Mouse (Mus musculus) limb, embryonic 10.5 days (tissue): Measurements from ENCODE around the gene Mars. TPM values are rescaled to one million over a fixed set of nuclear protein-coding genes. Genes with fewer than 3 reads are reported as not detected.
A peak's percentile ranks its signal among the peaks of the same experiment; 100 is the strongest.

Experiments
- DNase-seq: peaks from one replicate; pipeline ENCODE4 v3.0.0-alpha.2; 2017; ENCODE audit warnings: low spot score
- H3K27ac ChIP-seq: fragments of 300-500 bp; sonication (generic); 2 replicates; pipeline ENCODE4 v1.5.1; 2016; ENCODE audit warnings: mild to moderate bottlenecking
- H3K27me3 ChIP-seq: fragments of 300-500 bp; sonication (generic); 2 replicates; pipeline ENCODE4 v1.6.1; 2016; ENCODE audit warnings: low read depth, mild to moderate bottlenecking; ENCODE audit not compliant: poor library complexity, severe bottlenecking
- H3K36me3 ChIP-seq: fragments of 300-500 bp; sonication (generic); 2 replicates; pipeline ENCODE4 v1.6.1; 2016; ENCODE audit warnings: mild to moderate bottlenecking, moderate library complexity
- H3K4me1 ChIP-seq: fragments of 300-500 bp; sonication (generic); 2 replicates; pipeline ENCODE4 v1.6.1; 2016
- H3K4me3 ChIP-seq: fragments of 300-500 bp; sonication (generic); 2 replicates; pipeline ENCODE4 v1.5.1; 2016; ENCODE audit warnings: mild to moderate bottlenecking, moderate library complexity
- H3K9me3 ChIP-seq: fragments of 300-500 bp; sonication (generic); replicated peaks from 2 replicates; pipeline ENCODE4 v1.6.1; 2016; ENCODE audit warnings: mild to moderate bottlenecking
- WGBS: fragments of 180-500 bp; shearing (Covaris S2); methylation state at CpG from one replicate; pipeline ENCODE4 v1.1.7; 2016; 5-methylcytosine and 5-hydroxymethylcytosine counted together
- polyA plus RNA-seq: library from polyadenylated mRNA; unstranded; fragments of >200 nt; fragmentation: Nextera tagmentation; extraction: Ambion mirVana; gene quantifications from 2 replicates; pipeline ENCODE4 v1.2.1, GENCODE M21; 2016

Gene Mars
- polyA plus RNA-seq, 1 experiment from 2014 or later: 170 TPM

GRCm38 (mm10) chr10:127267318-127267717, 44.3 kb downstream of the Mars start:
- H3K27ac ChIP-seq: peak overlapping the region; percentile 93
- peak overlapping the region; percentile 87 for H3K4me3 ChIP-seq
- DNase-seq: no peak
- peaks cover 50% of the 10 kb centered on the region for H3K36me3 ChIP-seq
- H3K9me3 ChIP-seq: no peaks in the 10 kb centered on the region
- peaks cover 27% of the 10 kb centered on the region for H3K4me1 ChIP-seq
- WGBS: 77% methylated on average over 5 of the region's 5 CpGs
- peaks cover 27% of the 10 kb centered on the region for H3K27me3 ChIP-seq

GRCm38 (mm10) chr10:127266112-127267091, 45.2 kb downstream of the Mars start, which contains the start of gene Dctn2:
Dctn2 (plus strand) TSS chr10:127266368.
- Histone ChIP-seq H3K27me3 (peaks cover 37% of the 10 kb centered on the region), H3K27ac (peak within 1 kb of the TSS; percentile 93), H3K4me1 (peaks cover 29% of the 10 kb centered on the region), H3K9me3 (no peaks in the 10 kb centered on the region), H3K4me3 (peak within 1 kb of the TSS; percentile 87), H3K36me3 (peaks cover 41% of the 10 kb centered on the region)
- 2% methylated on average over 70 of the region's 70 CpGs for WGBS
- DNase-seq: peak; percentile 94

GRCm38 (mm10) chr10:127265727-127266111, 45.9 kb downstream of the Mars start:
- H3K9me3 ChIP-seq: no peaks in the 10 kb centered on the region
- H3K27me3 ChIP-seq: peaks cover 43% of the 10 kb centered on the region
- 34% methylated on average over 4 of the region's 4 CpGs for WGBS
- H3K4me3 ChIP-seq: peak overlapping the region; percentile 87
- H3K4me1 ChIP-seq: peaks cover 29% of the 10 kb centered on the region
- DNase-seq: no peak
- H3K36me3 ChIP-seq: peaks cover 34% of the 10 kb centered on the region
- no peak overlapping the region; the same call in 1 of the 2 replicates for H3K27ac ChIP-seq

GRCm38 (mm10) chr10:127264971-127265370, 46.6 kb downstream of the Mars start:
- no peak for DNase-seq
- peaks cover 44% of the 10 kb centered on the region for H3K27me3 ChIP-seq
- H3K9me3 ChIP-seq: no peaks in the 10 kb centered on the region
- peaks cover 29% of the 10 kb centered on the region for H3K4me1 ChIP-seq
- H3K4me3 ChIP-seq: no peak overlapping the region
- no peak overlapping the region for H3K27ac ChIP-seq
- peaks cover 26% of the 10 kb centered on the region for H3K36me3 ChIP-seq
- WGBS: 72% methylated on average over 4 of the region's 4 CpGs

DNA sequence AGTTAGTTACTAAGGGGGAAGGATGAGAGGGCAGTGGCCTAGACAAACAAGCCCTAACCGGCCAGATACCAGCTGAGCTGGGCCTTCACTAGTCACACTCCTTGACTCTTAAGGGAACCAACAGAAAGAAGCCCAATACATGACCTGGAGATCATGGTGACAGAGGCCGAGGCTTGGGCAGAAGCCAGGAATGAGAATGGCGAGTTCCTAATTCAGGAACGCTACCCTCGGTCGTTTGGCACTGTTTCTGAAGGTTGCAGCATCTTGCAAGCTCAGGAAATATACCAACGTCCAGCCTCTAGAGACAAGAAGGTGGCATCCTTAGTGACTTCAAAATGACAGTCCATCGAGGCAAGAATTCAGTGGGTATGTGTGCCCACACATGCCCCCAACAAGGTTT, 47.2 kb downstream of the Mars start:
- no peak for DNase-seq
- WGBS: 82% methylated on average over 8 of the region's 8 CpGs
- H3K4me1 ChIP-seq: peaks cover 29% of the 10 kb centered on the region
- H3K9me3 ChIP-seq: no peaks in the 10 kb centered on the region
- no peak overlapping the region for H3K4me3 ChIP-seq
- H3K36me3 ChIP-seq: peaks cover 20% of the 10 kb centered on the region
- H3K27ac ChIP-seq: no peak overlapping the region
- H3K27me3 ChIP-seq: peaks cover 44% of the 10 kb centered on the region

DNA sequence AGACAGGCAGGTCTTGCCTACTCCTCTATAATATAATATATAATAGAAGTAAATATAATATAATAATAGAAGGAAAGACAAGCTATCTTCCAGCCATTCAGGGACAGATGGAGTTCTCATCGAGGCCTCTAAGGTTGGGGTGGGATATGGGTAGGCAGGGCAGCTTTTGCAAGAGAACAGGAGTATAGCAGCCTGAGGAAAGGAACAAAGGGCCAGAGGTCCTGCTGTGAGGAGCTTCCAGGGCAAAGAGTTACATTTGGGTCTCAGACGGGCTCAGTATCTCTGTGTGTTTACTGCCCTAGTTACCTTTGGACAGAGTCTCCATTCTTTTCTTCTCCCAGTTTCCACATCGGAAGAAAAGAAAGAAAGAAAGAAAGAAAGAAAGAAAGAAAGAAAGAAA, 48.0 kb downstream of the Mars start:
- Histone ChIP-seq H3K9me3 (no peaks in the 10 kb centered on the region), H3K36me3 (peaks cover 13% of the 10 kb centered on the region), H3K4me3 (no peak overlapping the region), H3K27ac (no peak overlapping the region), H3K27me3 (peaks cover 44% of the 10 kb centered on the region), H3K4me1 (peaks cover 33% of the 10 kb centered on the region)
- no peak for DNase-seq
- 54% methylated on average over 3 of the region's 3 CpGs for WGBS

GRCm38 (mm10) chr10:127262548-127263398, 48.8 kb downstream of the Mars start, which contains the start of gene Kif5a:
Kif5a (minus strand) TSS chr10:127263348.
- DNase-seq: peak; percentile 67
- H3K27ac ChIP-seq: 0 out of 2 replicates have a peak within 1 kb of the TSS, but pooled peaks have one; percentile 36

GRCm38 (mm10) chr10:127261706-127262547, 49.7 kb downstream of the Mars start:
- Histone ChIP-seq H3K27ac (0 out of 2 replicates have a peak overlapping the region, but pooled peaks have one; percentile 36), H3K4me1 (peaks cover 20% of the 10 kb centered on the region), H3K27me3 (peaks cover 44% of the 10 kb centered on the region), H3K4me3 (peak overlapping the region; percentile 63), H3K9me3 (no peaks in the 10 kb centered on the region), H3K36me3 (no peaks in the 10 kb centered on the region)
- DNase-seq: no peak
- WGBS: 69% methylated on average over 15 of the region's 15 CpGs

More at GRCm38 (mm10) chr10:127262548-127263398, 48.8 kb downstream of the Mars start, which contains the start of gene Kif5a:
- under 1% methylated on average over 53 of the region's 53 CpGs for WGBS
- H3K4me3 ChIP-seq: peak within 1 kb of the TSS; percentile 63
- H3K9me3 ChIP-seq: no peaks in the 10 kb centered on the region
- peaks cover 29% of the 10 kb centered on the region for H3K4me1 ChIP-seq
- peaks cover 44% of the 10 kb centered on the region for H3K27me3 ChIP-seq
- 0 out of 2 replicates have a peak, but pooled peaks cover 4% of the 10 kb centered on the region for H3K36me3 ChIP-seq

GRCm38 (mm10) chr10:127258489-127258888, 53.1 kb downstream of the Mars start:
- H3K36me3 ChIP-seq: no peaks in the 10 kb centered on the region
- H3K27me3 ChIP-seq: peaks cover 28% of the 10 kb centered on the region
- H3K27ac ChIP-seq: no peak overlapping the region
- H3K9me3 ChIP-seq: no peaks in the 10 kb centered on the region
- DNase-seq: no peak
- H3K4me3 ChIP-seq: no peak overlapping the region
- peaks cover 19% of the 10 kb centered on the region for H3K4me1 ChIP-seq
- WGBS: 82% methylated on average over 8 of the region's 8 CpGs

DNA sequence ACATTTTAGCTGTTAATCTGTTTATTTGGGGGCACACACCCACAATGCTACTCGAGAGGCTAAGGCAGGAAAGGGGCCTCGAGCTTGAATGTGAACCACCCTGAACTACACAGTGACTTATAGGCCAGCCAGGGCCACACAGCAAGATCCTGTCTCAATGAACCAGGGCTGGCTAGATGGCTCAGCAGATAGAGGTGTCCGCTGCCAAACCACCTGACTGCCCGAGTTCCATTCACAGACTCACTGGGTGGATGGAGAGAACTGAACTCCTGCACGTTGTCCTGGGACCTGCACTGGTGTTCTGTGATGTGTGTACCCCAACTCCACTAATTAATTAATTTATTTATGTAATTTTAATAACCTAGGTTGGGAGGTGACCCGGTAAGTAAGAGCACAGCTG, 53.8 kb downstream of the Mars start:
- H3K4me3 ChIP-seq: no peak overlapping the region
- 81% methylated on average over 6 of the region's 6 CpGs for WGBS
- no peak for DNase-seq

GRCm38 (mm10) chr10:127255625-127256345, 55.8 kb downstream of the Mars start:
- Histone ChIP-seq H3K27me3 (peaks cover 1% of the 10 kb centered on the region; the same call in 1 of the 2 replicates), H3K4me1 (peaks cover 7% of the 10 kb centered on the region), H3K27ac (no peak overlapping the region), H3K4me3 (no peak overlapping the region; the same call in 1 of the 2 replicates), H3K36me3 (no peaks in the 10 kb centered on the region), H3K9me3 (no peaks in the 10 kb centered on the region)
- DNase-seq: peak; percentile 84
- 22% methylated on average over 14 of the region's 14 CpGs for WGBS

More for the DNA sequence above, 53.8 kb downstream of the Mars start:
- Histone ChIP-seq H3K9me3 (no peaks in the 10 kb centered on the region), H3K36me3 (no peaks in the 10 kb centered on the region), H3K27me3 (peaks cover 21% of the 10 kb centered on the region), H3K4me1 (peaks cover 14% of the 10 kb centered on the region), H3K27ac (no peak overlapping the region)
